Mouse (Mus musculus): Measurements from ENCODE around the gene Ankrd13d. TPM values are rescaled to one million over a fixed set of nuclear protein-coding genes. Genes with fewer than 3 reads are reported as not detected.
A peak's percentile ranks its signal among the peaks of the same experiment; 100 is the strongest.

Ankrd13d gene
- polyA plus RNA-seq (2015; fragmentation: Nextera tagmentation; extraction: Ambion mirVana) = 1.1 and 2.7 TPM in 2 replicates

- ATAC-seq (replicated peaks; ENCODE audit: insufficient number of reproducible peaks, insufficient read depth, low FRiP score, low read depth) = peak; percentile 93
- peak within 1 kb of the TSS; percentile 66 for H3K4me3 ChIP-seq
- peak within 1 kb of the TSS; percentile 56 for H3K9ac ChIP-seq
- H3K36me3 ChIP-seq = peaks cover 31% of the 10 kb centered on the region
- no peak within 1 kb of the TSS for H3K27ac ChIP-seq
- H3K9me3 ChIP-seq (replicated peaks) = no peaks in the 10 kb centered on the region
- H3K4me1 ChIP-seq (replicated peaks) = peaks cover 10% of the 10 kb centered on the region
- 0 out of 2 replicates have a peak, but pooled peaks cover 5% of the 10 kb centered on the region for H3K27me3 ChIP-seq
- peak within 1 kb of the TSS; percentile 85 for H3K4me2 ChIP-seq
- under 1% methylated on average over 50 of the region's 50 CpGs for WGBS
These were observed at the start of gene Ankrd13d for GRCm38 (mm10) chr19:4282898-4283553. Ankrd13d (minus strand) TSS chr19:4283137.

- no peaks in the 10 kb centered on the region for H3K27me3 ChIP-seq
- H3K4me3 ChIP-seq = peak overlapping the region; percentile 70
- peak overlapping the region; percentile 78 for H3K9ac ChIP-seq
- peaks cover 24% of the 10 kb centered on the region for H3K4me1 ChIP-seq (replicated peaks)
- no peak for ATAC-seq (replicated peaks; ENCODE audit: insufficient number of reproducible peaks, insufficient read depth, low FRiP score, low read depth)
- H3K27ac ChIP-seq = peak overlapping the region; percentile 95
- under 1% methylated on average over 4 of the region's 4 CpGs for WGBS
- peaks cover 31% of the 10 kb centered on the region for H3K36me3 ChIP-seq
- H3K9me3 ChIP-seq (replicated peaks) = no peaks in the 10 kb centered on the region
- H3K4me2 ChIP-seq = peak overlapping the region; percentile 70
These were observed 49.7 kb upstream of the Ankrd13d start for GRCm38 (mm10) chr19:4332653-4333052.

- 68% methylated on average over 3 of the region's 3 CpGs for WGBS
- Histone ChIP-seq H3K4me2 (no peak overlapping the region), H3K9me3 (replicated peaks) (no peaks in the 10 kb centered on the region), H3K27ac (no peak overlapping the region), H3K27me3 (no peaks in the 10 kb centered on the region), H3K9ac (no peak overlapping the region), H3K36me3 (peaks cover 44% of the 10 kb centered on the region), H3K4me3 (no peak overlapping the region), H3K4me1 (replicated peaks) (peaks cover 24% of the 10 kb centered on the region)
- ATAC-seq (replicated peaks; ENCODE audit: insufficient number of reproducible peaks, insufficient read depth, low FRiP score, low read depth) = no peak
These were observed 48.3 kb upstream of the Ankrd13d start for GRCm38 (mm10) chr19:4331273-4331672.

- no peak overlapping the region for H3K27ac ChIP-seq
- WGBS = 83% methylated on average over 2 of the region's 2 CpGs
- ATAC-seq (replicated peaks; ENCODE audit: insufficient number of reproducible peaks, insufficient read depth, low FRiP score, low read depth) = no peak
- no peak overlapping the region for H3K4me2 ChIP-seq
- H3K4me1 ChIP-seq (replicated peaks) = peaks cover 24% of the 10 kb centered on the region
- H3K27me3 ChIP-seq = no peaks in the 10 kb centered on the region
- no peak overlapping the region for H3K9ac ChIP-seq
- no peak overlapping the region for H3K4me3 ChIP-seq
- H3K9me3 ChIP-seq (replicated peaks) = no peaks in the 10 kb centered on the region
- H3K36me3 ChIP-seq = peaks cover 51% of the 10 kb centered on the region
These were observed 47.7 kb upstream of the Ankrd13d start for GRCm38 (mm10) chr19:4330603-4331002.

GRCm38 (mm10) chr19:4328737-4329304 lies 45.9 kb upstream of the Ankrd13d start:
- Histone ChIP-seq H3K9me3 (replicated peaks) (no peaks in the 10 kb centered on the region), H3K4me2 (no peak overlapping the region), H3K9ac (no peak overlapping the region), H3K4me1 (replicated peaks) (peaks cover 14% of the 10 kb centered on the region), H3K27ac (no peak overlapping the region), H3K27me3 (no peaks in the 10 kb centered on the region), H3K4me3 (no peak overlapping the region), H3K36me3 (peaks cover 69% of the 10 kb centered on the region)
- ATAC-seq (replicated peaks; ENCODE audit: insufficient number of reproducible peaks, insufficient read depth, low FRiP score, low read depth) = no peak
- 91% methylated on average over 8 of the region's 8 CpGs for WGBS

- Histone ChIP-seq H3K4me1 (replicated peaks) (peaks cover 6% of the 10 kb centered on the region), H3K4me3 (no peak overlapping the region), H3K9ac (no peak overlapping the region), H3K36me3 (peaks cover 88% of the 10 kb centered on the region), H3K9me3 (replicated peaks) (no peaks in the 10 kb centered on the region), H3K27ac (no peak overlapping the region), H3K27me3 (no peaks in the 10 kb centered on the region), H3K4me2 (no peak overlapping the region)
- no peak for ATAC-seq (replicated peaks; ENCODE audit: insufficient number of reproducible peaks, insufficient read depth, low FRiP score, low read depth)
- WGBS = 67% methylated on average over 1 of the region's 1 CpGs
These were observed 43.9 kb upstream of the Ankrd13d start for GRCm38 (mm10) chr19:4326881-4327280.

- Histone ChIP-seq H3K9ac (no peak overlapping the region), H3K4me1 (replicated peaks) (no peaks in the 10 kb centered on the region), H3K9me3 (replicated peaks) (no peaks in the 10 kb centered on the region), H3K4me3 (no peak overlapping the region), H3K27ac (no peak overlapping the region), H3K36me3 (peaks cover 91% of the 10 kb centered on the region), H3K4me2 (no peak overlapping the region), H3K27me3 (no peaks in the 10 kb centered on the region)
- ATAC-seq (replicated peaks; ENCODE audit: insufficient number of reproducible peaks, insufficient read depth, low FRiP score, low read depth) = no peak
- 80% methylated on average over 3 of the region's 3 CpGs for WGBS
These were observed 43.2 kb upstream of the Ankrd13d start for GRCm38 (mm10) chr19:4326106-4326505.

- peaks cover 7% of the 10 kb centered on the region; the same call in 1 of the 2 replicates for H3K4me1 ChIP-seq (replicated peaks)
- H3K4me3 ChIP-seq = no peak overlapping the region
- no peaks in the 10 kb centered on the region for H3K9me3 ChIP-seq (replicated peaks)
- no peak overlapping the region for H3K27ac ChIP-seq
- peaks cover 97% of the 10 kb centered on the region for H3K36me3 ChIP-seq
- no peak overlapping the region for H3K4me2 ChIP-seq
- no peaks in the 10 kb centered on the region for H3K27me3 ChIP-seq
- no peak overlapping the region for H3K9ac ChIP-seq
- 96% methylated on average over 3 of the region's 3 CpGs for WGBS
- no peak for ATAC-seq (replicated peaks; ENCODE audit: insufficient number of reproducible peaks, insufficient read depth, low FRiP score, low read depth)
These were observed 39.2 kb upstream of the Ankrd13d start for GRCm38 (mm10) chr19:4322134-4322533.

GRCm38 (mm10) chr19:4321622-4322021 lies 38.7 kb upstream of the Ankrd13d start:
- H3K9me3 ChIP-seq (replicated peaks) = no peaks in the 10 kb centered on the region
- H3K4me2 ChIP-seq = no peak overlapping the region
- no peak overlapping the region for H3K4me3 ChIP-seq
- no peaks in the 10 kb centered on the region for H3K27me3 ChIP-seq
- peaks cover 94% of the 10 kb centered on the region for H3K36me3 ChIP-seq
- 86% methylated on average over 1 of the region's 1 CpGs for WGBS
- no peak overlapping the region for H3K9ac ChIP-seq
- peaks cover 7% of the 10 kb centered on the region; the same call in 1 of the 2 replicates for H3K4me1 ChIP-seq (replicated peaks)
- ATAC-seq (replicated peaks; ENCODE audit: insufficient number of reproducible peaks, insufficient read depth, low FRiP score, low read depth) = no peak
- H3K27ac ChIP-seq = no peak overlapping the region

GRCm38 (mm10) chr19:4319272-4319671 lies 36.3 kb upstream of the Ankrd13d start:
- Histone ChIP-seq H3K27ac (no peak overlapping the region), H3K9ac (no peak overlapping the region), H3K36me3 (peaks cover 70% of the 10 kb centered on the region), H3K9me3 (replicated peaks) (no peaks in the 10 kb centered on the region), H3K27me3 (no peaks in the 10 kb centered on the region), H3K4me2 (no peak overlapping the region), H3K4me1 (replicated peaks) (peaks cover 19% of the 10 kb centered on the region), H3K4me3 (no peak overlapping the region)
- no peak for ATAC-seq (replicated peaks; ENCODE audit: insufficient number of reproducible peaks, insufficient read depth, low FRiP score, low read depth)
- WGBS = 47% methylated on average over 4 of the region's 4 CpGs

GRCm38 (mm10) chr19:4317181-4317580 lies 34.2 kb upstream of the Ankrd13d start:
- 85% methylated on average over 3 of the region's 3 CpGs for WGBS
- no peak overlapping the region for H3K4me2 ChIP-seq
- no peaks in the 10 kb centered on the region for H3K9me3 ChIP-seq (replicated peaks)
- H3K9ac ChIP-seq = no peak overlapping the region
- H3K27ac ChIP-seq = no peak overlapping the region
- ATAC-seq (replicated peaks; ENCODE audit: insufficient number of reproducible peaks, insufficient read depth, low FRiP score, low read depth) = no peak
- H3K4me3 ChIP-seq = no peak overlapping the region
- H3K4me1 ChIP-seq (replicated peaks) = peaks cover 19% of the 10 kb centered on the region
- H3K27me3 ChIP-seq = no peaks in the 10 kb centered on the region
- peaks cover 49% of the 10 kb centered on the region for H3K36me3 ChIP-seq
